Mouse (Mus musculus): ENCODE measurements around the gene Sgf29. TPM values are rescaled to one million over a fixed set of nuclear protein-coding genes. Genes with fewer than 3 reads are reported as not detected.
A peak's percentile ranks its signal among the peaks of the same experiment; 100 is the strongest.

Sgf29 gene
- total and polyA plus RNA-seq, 3 experiments = 21.6 to 25.5 (median 23.4) TPM

GRCm38 (mm10) chr7:126715679-126716078, 66.6 kb downstream of the Sgf29 start:
- DNase-seq = no peak
- H3K27me3 ChIP-seq (ENCODE audit: control insufficient read depth, insufficient read depth, low read length) = no peaks in the 10 kb centered on the region
- TF ChIP-seq EP300 (IDR thresholded peaks at IDR 0.05; ENCODE audit: insufficient read depth, low read depth, low read length) (no peak), POLR2A (IDR thresholded peaks at IDR 0.05; ENCODE audit: insufficient read depth, low read depth, low read length) (no peak), CTCF (IDR thresholded peaks at IDR 0.05) (no peak)
- H3K79me2 ChIP-seq (replicated peaks; ENCODE audit: control insufficient read depth, insufficient read depth, low read length) = no peaks in the 10 kb centered on the region
- H3K4me3 ChIP-seq = no peak overlapping the region
- intact Hi-C loops (cut with DNase I) = no loop called here
- 69% methylated on average over 4 of the region's 4 CpGs for WGBS
- no peak overlapping the region for H3K9ac ChIP-seq (ENCODE audit: low read depth, low read length)
- no peaks in the 10 kb centered on the region for H3K4me1 ChIP-seq (ENCODE audit: control insufficient read depth, insufficient read depth, low read length)
- no peaks in the 10 kb centered on the region for H3K36me3 ChIP-seq (ENCODE audit: control insufficient read depth, insufficient read depth, low read length)
- H3K27ac ChIP-seq = no peak overlapping the region

GRCm38 (mm10) chr7:126717566-126717965, 68.5 kb downstream of the Sgf29 start:
- 81% methylated on average over 3 of the region's 3 CpGs for WGBS
- Histone ChIP-seq H3K4me1 (ENCODE audit: control insufficient read depth, insufficient read depth, low read length) (no peaks in the 10 kb centered on the region), H3K9ac (ENCODE audit: low read depth, low read length) (no peak overlapping the region), H3K4me3 (no peak overlapping the region), H3K79me2 (replicated peaks; ENCODE audit: control insufficient read depth, insufficient read depth, low read length) (no peaks in the 10 kb centered on the region), H3K36me3 (ENCODE audit: control insufficient read depth, insufficient read depth, low read length) (no peaks in the 10 kb centered on the region), H3K27me3 (ENCODE audit: control insufficient read depth, insufficient read depth, low read length) (no peaks in the 10 kb centered on the region), H3K27ac (no peak overlapping the region)
- DNase-seq = no peak
- TF ChIP-seq POLR2A (IDR thresholded peaks at IDR 0.05; ENCODE audit: insufficient read depth, low read depth, low read length) = no peak
- no peak for TF ChIP-seq EP300 (IDR thresholded peaks at IDR 0.05; ENCODE audit: insufficient read depth, low read depth, low read length)
- TF ChIP-seq CTCF (IDR thresholded peaks at IDR 0.05) = no peak
- intact Hi-C loops (cut with DNase I) = no loop called here

- Histone ChIP-seq H3K36me3 (ENCODE audit: control insufficient read depth, insufficient read depth, low read length) (no peaks in the 10 kb centered on the region), H3K27me3 (ENCODE audit: control insufficient read depth, insufficient read depth, low read length) (no peaks in the 10 kb centered on the region), H3K4me3 (no peak overlapping the region), H3K27ac (no peak overlapping the region), H3K4me1 (ENCODE audit: control insufficient read depth, insufficient read depth, low read length) (no peaks in the 10 kb centered on the region), H3K79me2 (replicated peaks; ENCODE audit: control insufficient read depth, insufficient read depth, low read length) (no peaks in the 10 kb centered on the region), H3K9ac (ENCODE audit: low read depth, low read length) (no peak overlapping the region)
- DNase-seq = no peak
- intact Hi-C loops (cut with DNase I) = no loop called here
- 91% methylated on average over 5 of the region's 5 CpGs for WGBS
- TF ChIP-seq EP300 (IDR thresholded peaks at IDR 0.05; ENCODE audit: insufficient read depth, low read depth, low read length) (no peak), POLR2A (IDR thresholded peaks at IDR 0.05; ENCODE audit: insufficient read depth, low read depth, low read length) (no peak), CTCF (IDR thresholded peaks at IDR 0.05) (peak; percentile 7; the same call in 1 of the 2 replicates)
These were observed 69.8 kb downstream of the Sgf29 start for GRCm38 (mm10) chr7:126718787-126719337.

- TF ChIP-seq EP300 (IDR thresholded peaks at IDR 0.05; ENCODE audit: insufficient read depth, low read depth, low read length) (no peak), CTCF (IDR thresholded peaks at IDR 0.05) (no peak), POLR2A (IDR thresholded peaks at IDR 0.05; ENCODE audit: insufficient read depth, low read depth, low read length) (no peak)
- DNase-seq = no peak
- no peak overlapping the region for H3K27ac ChIP-seq
- H3K27me3 ChIP-seq (ENCODE audit: control insufficient read depth, insufficient read depth, low read length) = no peaks in the 10 kb centered on the region
- no peaks in the 10 kb centered on the region for H3K36me3 ChIP-seq (ENCODE audit: control insufficient read depth, insufficient read depth, low read length)
- no peaks in the 10 kb centered on the region for H3K79me2 ChIP-seq (replicated peaks; ENCODE audit: control insufficient read depth, insufficient read depth, low read length)
- H3K9ac ChIP-seq (ENCODE audit: low read depth, low read length) = no peak overlapping the region
- H3K4me3 ChIP-seq = no peak overlapping the region
- no peaks in the 10 kb centered on the region for H3K4me1 ChIP-seq (ENCODE audit: control insufficient read depth, insufficient read depth, low read length)
- WGBS = 91% methylated on average over 13 of the region's 13 CpGs
- intact Hi-C loops (cut with DNase I) = no loop called here
These were observed 72.5 kb downstream of the Sgf29 start for GRCm38 (mm10) chr7:126721635-126722034.

Other genes starting within 250 kb of the Sgf29 start
- gene Cd19, start 234.4 kb upstream of the Sgf29 start, total RNA-seq (2021) = 1 to 10 TPM in 1 of 2 experiments, under 1 TPM in 1; 0.37 to 1.9 TPM
- 2.1 and 4.6 TPM in 2 replicates for gene Cd19, start 234.4 kb upstream of the Sgf29 start, polyA plus RNA-seq (2012; rRNA removed)
- 1 to 10 TPM; 5.3 to 6.3 TPM for gene Rabep2, start 220.6 kb upstream of the Sgf29 start, total RNA-seq (2021)
- 8.1 and 9.2 TPM in 2 replicates for gene Rabep2, start 220.6 kb upstream of the Sgf29 start, polyA plus RNA-seq (2012; rRNA removed)
- 1 to 10 TPM; 1.1 to 1.3 TPM for gene Atp2a1, start 186.2 kb upstream of the Sgf29 start, total RNA-seq (2021)
- 5.7 and 6.6 TPM in 2 replicates for gene Atp2a1, start 186.2 kb upstream of the Sgf29 start, polyA plus RNA-seq (2012; rRNA removed)
- gene Sh2b1, start 173.9 kb upstream of the Sgf29 start, total RNA-seq (2021) = 10 to 100 TPM; 42.5 to 46.1 TPM
- 58.2 and 59.2 TPM in 2 replicates for gene Sh2b1, start 173.9 kb upstream of the Sgf29 start, polyA plus RNA-seq (2012; rRNA removed)
- gene Tufm, start 161.9 kb upstream of the Sgf29 start, total RNA-seq (2021) = 100 to 1,000 TPM; 271 to 314 TPM
- 288 and 353 TPM in 2 replicates for gene Tufm, start 161.9 kb upstream of the Sgf29 start, polyA plus RNA-seq (2012; rRNA removed)
- 10 to 100 TPM; 34.0 to 37.6 TPM for gene Atxn2l, start 145.9 kb upstream of the Sgf29 start, total RNA-seq (2021)
- gene Atxn2l, start 145.9 kb upstream of the Sgf29 start, polyA plus RNA-seq (2012; rRNA removed) = 48.1 and 66.7 TPM in 2 replicates
- gene Eif3c, start 82.9 kb upstream of the Sgf29 start, total RNA-seq (2021) = 100 to 1,000 TPM; 133 to 159 TPM
- gene Eif3c, start 82.9 kb upstream of the Sgf29 start, polyA plus RNA-seq (2012; rRNA removed) = 59.3 and 72.6 TPM in 2 replicates
- under 1 TPM; 0.32 to 0.39 TPM for gene Apobr, start 64.4 kb upstream of the Sgf29 start, total RNA-seq (2021)
- gene Apobr, start 64.4 kb upstream of the Sgf29 start, polyA plus RNA-seq (2012; rRNA removed) = 0.47 and 1.1 TPM in 2 replicates
- 10 to 100 TPM; 12.8 to 12.9 TPM for gene Cln3, start 63.5 kb upstream of the Sgf29 start, total RNA-seq (2021)
- gene Cln3, start 63.5 kb upstream of the Sgf29 start, polyA plus RNA-seq (2012; rRNA removed) = 30.0 and 33.2 TPM in 2 replicates
- not detected for gene Il27, start 54.4 kb upstream of the Sgf29 start, total RNA-seq (2021)
- not detected in 2 replicates for gene Il27, start 54.4 kb upstream of the Sgf29 start, polyA plus RNA-seq (2012; rRNA removed)
- gene Nupr1, start 18.4 kb upstream of the Sgf29 start, total RNA-seq (2021) = 1 to 10 TPM; 4.8 to 6.5 TPM
- gene Nupr1, start 18.4 kb upstream of the Sgf29 start, polyA plus RNA-seq (2012; rRNA removed) = 10.5 and 13.9 TPM in 2 replicates
- 10 to 100 TPM; 34.1 to 34.3 TPM for gene Sult1a1, start 27.1 kb downstream of the Sgf29 start, total RNA-seq (2021)
- gene Sult1a1, start 27.1 kb downstream of the Sgf29 start, polyA plus RNA-seq (2012; rRNA removed) = 53.6 and 56.6 TPM in 2 replicates
- 10 to 100 TPM; 49.7 to 63.7 TPM for gene Bola2, start 46.1 kb downstream of the Sgf29 start, total RNA-seq (2021)
- 25.9 and 29.1 TPM in 2 replicates for gene Bola2, start 46.1 kb downstream of the Sgf29 start, polyA plus RNA-seq (2012; rRNA removed)
- gene Slx1b, start 46.5 kb downstream of the Sgf29 start, total RNA-seq (2021) = 1 to 10 TPM; 3.6 to 3.9 TPM
- gene Slx1b, start 46.5 kb downstream of the Sgf29 start, polyA plus RNA-seq (2012; rRNA removed) = 7.8 and 10.3 TPM in 2 replicates
- 10 to 100 TPM in 1 of 2 experiments, 1 to 10 TPM in 1; 9.8 to 12.1 TPM for gene Coro1a, start 58.5 kb downstream of the Sgf29 start, total RNA-seq (2021)
- 22.2 and 33.7 TPM in 2 replicates for gene Coro1a, start 58.5 kb downstream of the Sgf29 start, polyA plus RNA-seq (2012; rRNA removed)
- gene Mapk3, start 110.3 kb downstream of the Sgf29 start, total RNA-seq (2021) = 10 to 100 TPM; 45.9 to 53.1 TPM
- gene Mapk3, start 110.3 kb downstream of the Sgf29 start, polyA plus RNA-seq (2012; rRNA removed) = 111 and 120 TPM in 2 replicates
- 1 to 10 TPM; 1.3 TPM for gene Gdpd3, start 117.0 kb downstream of the Sgf29 start, total RNA-seq (2021)
- 4.3 and 75.7 TPM in 2 replicates for gene Gdpd3, start 117.0 kb downstream of the Sgf29 start, polyA plus RNA-seq (2012; rRNA removed)
- gene Ypel3, start 127.6 kb downstream of the Sgf29 start, total RNA-seq (2021) = 10 to 100 TPM; 60.2 to 89.9 TPM
- 115 and 144 TPM in 2 replicates for gene Ypel3, start 127.6 kb downstream of the Sgf29 start, polyA plus RNA-seq (2012; rRNA removed)
- gene Tbx6, start 132.2 kb downstream of the Sgf29 start, total RNA-seq (2021) = under 1 TPM; 0.44 to 0.66 TPM
- 2.3 and 2.9 TPM in 2 replicates for gene Tbx6, start 132.2 kb downstream of the Sgf29 start, polyA plus RNA-seq (2012; rRNA removed)
- gene Ppp4c, start 143.2 kb downstream of the Sgf29 start, total RNA-seq (2021) = 10 to 100 TPM; 31.8 to 31.9 TPM
- 65.6 and 99.5 TPM in 2 replicates for gene Ppp4c, start 143.2 kb downstream of the Sgf29 start, polyA plus RNA-seq (2012; rRNA removed)
- gene Fam57b, start 148.4 kb downstream of the Sgf29 start, total RNA-seq (2021) = 1 to 10 TPM; 7.4 to 8.8 TPM
- 9.0 and 12.8 TPM in 2 replicates for gene Fam57b, start 148.4 kb downstream of the Sgf29 start, polyA plus RNA-seq (2012; rRNA removed)
- gene 4930451I11Rik, start 182.3 kb downstream of the Sgf29 start, total RNA-seq (2021) = not detected
- not detected in 2 replicates for gene 4930451I11Rik, start 182.3 kb downstream of the Sgf29 start, polyA plus RNA-seq (2012; rRNA removed)
- not detected for gene Doc2a, start 198.1 kb downstream of the Sgf29 start, total RNA-seq (2021)
- gene Doc2a, start 198.1 kb downstream of the Sgf29 start, polyA plus RNA-seq (2012; rRNA removed) = not detected in 2 replicates
- 1 to 10 TPM; 5.7 to 6.3 TPM for gene Hirip3, start 212.7 kb downstream of the Sgf29 start, total RNA-seq (2021)
- 3.6 and 4.4 TPM in 2 replicates for gene Hirip3, start 212.7 kb downstream of the Sgf29 start, polyA plus RNA-seq (2012; rRNA removed)
- 10 to 100 TPM; 16.8 to 18.3 TPM for gene Ino80e, start 213.1 kb downstream of the Sgf29 start, total RNA-seq (2021)
- 25.9 and 29.6 TPM in 2 replicates for gene Ino80e, start 213.1 kb downstream of the Sgf29 start, polyA plus RNA-seq (2012; rRNA removed)
- gene Taok2, start 235.4 kb downstream of the Sgf29 start, total RNA-seq (2021) = 10 to 100 TPM; 37.4 to 39.8 TPM
- gene Taok2, start 235.4 kb downstream of the Sgf29 start, polyA plus RNA-seq (2012; rRNA removed) = 43.1 and 44.7 TPM in 2 replicates